Mouse (Mus musculus) olfactory bulb, adult 2 months (tissue): Measurements from ENCODE around the gene BC029722. TPM values are rescaled to one million over a fixed set of nuclear protein-coding genes. Genes with fewer than 3 reads are reported as not detected.
A peak's percentile ranks its signal among the peaks of the same experiment; 100 is the strongest.

ENCODE experiments used
- H3K27ac ChIP-seq: fragments of 200-500 bp; 2 replicates; pipeline ENCODE4 v1.5.1; 2012; ENCODE audit warnings: low read depth, low read length; ENCODE audit not compliant: insufficient read depth
- H3K4me1 ChIP-seq: fragments of 200-500 bp; 2 replicates; pipeline ENCODE4 v1.6.1; 2012; ENCODE audit warnings: low read length; ENCODE audit not compliant: control insufficient read depth, insufficient read depth
- H3K4me3 ChIP-seq: fragments of 200-500 bp; 2 replicates; pipeline ENCODE4 v1.5.1; 2012; ENCODE audit warnings: mild to moderate bottlenecking, low read depth, low read length, moderate library complexity; ENCODE audit not compliant: insufficient read depth
- CTCF ChIP-seq: fragments of 200-500 bp; IDR thresholded peaks from 2 replicates; pipeline ENCODE4 v1.5.1; 2012; ENCODE audit warnings: low read depth, mild to moderate bottlenecking, low read length, moderate library complexity; ENCODE audit not compliant: insufficient read depth
- POLR2A ChIP-seq: fragments of 200-500 bp; IDR thresholded peaks from 2 replicates; pipeline ENCODE4 v1.6.1; 2012; ENCODE audit warnings: mild to moderate bottlenecking, low read depth, low read length, moderate library complexity; ENCODE audit not compliant: insufficient read depth
- WGBS: fragments of 180-500 bp; shearing (Covaris S2); methylation state at CpG from one replicate; pipeline ENCODE4 v1.1.7; 2018; 5-methylcytosine and 5-hydroxymethylcytosine counted together
- polyA plus RNA-seq: library from polyadenylated mRNA; stranded (reverse); fragments of >200 nt; gene quantifications from 2 replicates; pipeline ENCODE4 v1.2.4, GENCODE M21; 2012; ENCODE audit warnings: low replicate concordance; ENCODE audit not compliant: missing spikeins, insufficient read depth, insufficient read length

BC029722 gene
- not detected in 2 replicates for polyA plus RNA-seq

DNA sequence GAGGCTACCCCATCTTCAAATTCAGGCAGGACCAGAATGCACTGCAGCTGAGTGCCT lies at the start of gene BC029722:
TSS of gene BC029722 (minus strand) at position 35 of the 57 bp plus-strand sequence.
- Histone ChIP-seq H3K4me3 (peak within 1 kb of the TSS; percentile 84), H3K27ac (peak within 1 kb of the TSS; percentile 80), H3K4me1 (peaks cover 27% of the 10 kb centered on the region)
- TF ChIP-seq POLR2A: no peak
- TF ChIP-seq CTCF: no peak

DNA sequence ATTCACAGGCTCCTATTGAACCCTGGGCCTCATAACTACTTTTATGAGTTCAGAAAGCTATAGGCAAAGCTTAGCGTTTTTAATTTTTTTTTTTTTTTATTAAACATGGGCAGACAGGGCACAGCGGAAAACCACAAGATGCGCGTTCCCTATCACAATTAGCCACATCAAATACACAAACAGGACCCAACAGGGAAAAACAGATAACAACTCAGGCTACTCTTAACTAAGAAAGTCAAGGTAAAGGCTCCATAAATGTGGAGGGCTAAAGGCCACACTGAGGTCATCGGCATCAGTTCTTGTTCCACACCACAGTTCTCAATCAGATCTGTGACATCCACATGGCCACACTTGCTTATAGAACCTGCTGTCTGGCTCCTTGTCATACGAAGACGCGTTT lies 49.1 kb upstream of the BC029722 start:
- WGBS: 95% methylated on average over 8 of the region's 8 CpGs
- no peak overlapping the region for H3K4me3 ChIP-seq
- H3K27ac ChIP-seq: no peak overlapping the region
- peaks cover 3% of the 10 kb centered on the region; the same call in 1 of the 2 replicates for H3K4me1 ChIP-seq
- no peak for TF ChIP-seq CTCF
- TF ChIP-seq POLR2A: no peak

DNA sequence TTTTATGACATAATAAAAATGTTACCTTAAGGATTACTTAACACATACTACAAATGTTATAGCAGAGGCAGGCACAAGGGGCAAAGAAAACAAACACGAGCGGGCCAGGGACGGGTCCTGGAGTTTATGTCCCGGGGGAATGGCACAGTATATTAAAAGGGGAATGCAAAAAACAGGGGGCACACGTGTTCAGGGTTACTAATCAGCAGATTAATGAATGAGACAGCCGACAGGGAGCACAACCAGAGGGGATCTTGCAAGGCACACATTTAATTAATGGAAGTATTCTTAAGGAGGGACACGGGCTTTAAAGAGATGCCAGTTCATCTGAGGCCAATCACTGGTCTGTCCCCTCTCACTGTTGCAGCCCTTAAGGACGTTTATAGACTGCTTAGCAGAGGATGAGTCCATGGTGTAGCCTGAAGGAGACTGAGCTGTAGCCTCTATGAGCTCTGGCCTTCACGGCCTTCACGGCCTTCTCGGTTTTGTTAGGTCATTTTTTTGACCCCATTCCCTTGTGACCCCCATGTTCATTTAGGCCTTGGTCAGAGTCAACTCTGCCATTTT lies 44.2 kb upstream of the BC029722 start:
- Histone ChIP-seq H3K4me1 (peaks cover 10% of the 10 kb centered on the region; the same call in 1 of the 2 replicates), H3K27ac (no peak overlapping the region), H3K4me3 (no peak overlapping the region)
- WGBS: 42% methylated on average over 11 of the region's 11 CpGs
- no peak for TF ChIP-seq POLR2A
- TF ChIP-seq CTCF: no peak

DNA sequence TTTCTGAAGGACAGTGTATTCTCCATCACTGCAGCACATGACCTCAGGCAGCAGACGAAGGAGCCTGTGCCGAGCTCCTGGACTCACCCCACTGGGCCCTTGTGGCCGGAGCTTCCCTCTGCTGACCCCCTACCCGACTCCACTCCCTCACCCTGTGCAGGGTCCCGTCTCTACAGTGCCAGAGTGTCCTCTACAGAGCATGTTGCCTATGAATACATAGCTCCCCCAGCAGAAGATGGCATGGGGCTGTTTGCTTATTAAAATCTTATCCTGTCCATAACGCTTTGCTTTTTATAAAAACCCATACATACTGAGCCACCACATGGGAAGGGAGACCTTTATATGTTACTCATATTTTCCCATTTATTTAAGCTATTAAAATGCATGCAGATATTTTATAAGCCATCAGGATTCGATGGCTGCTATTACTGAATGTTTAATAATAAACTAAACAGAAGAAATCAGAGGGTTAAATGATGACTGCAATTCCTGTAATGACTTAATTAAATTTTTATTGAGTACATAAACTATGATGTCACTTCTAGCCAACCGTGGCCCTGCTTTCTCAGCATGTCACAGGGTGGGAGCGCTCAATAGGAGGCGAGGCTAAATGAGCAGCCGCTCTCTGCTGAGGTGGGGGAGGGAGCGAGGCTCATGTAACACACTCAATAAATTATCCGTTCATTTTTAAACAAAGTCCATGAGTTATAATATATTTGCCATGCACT lies 43.5 kb upstream of the BC029722 start:
- WGBS: 51% methylated on average over 13 of the region's 13 CpGs
- Histone ChIP-seq H3K4me3 (no peak overlapping the region), H3K4me1 (peaks cover 10% of the 10 kb centered on the region; the same call in 1 of the 2 replicates), H3K27ac (no peak overlapping the region)
- TF ChIP-seq POLR2A: no peak
- no peak for TF ChIP-seq CTCF

DNA sequence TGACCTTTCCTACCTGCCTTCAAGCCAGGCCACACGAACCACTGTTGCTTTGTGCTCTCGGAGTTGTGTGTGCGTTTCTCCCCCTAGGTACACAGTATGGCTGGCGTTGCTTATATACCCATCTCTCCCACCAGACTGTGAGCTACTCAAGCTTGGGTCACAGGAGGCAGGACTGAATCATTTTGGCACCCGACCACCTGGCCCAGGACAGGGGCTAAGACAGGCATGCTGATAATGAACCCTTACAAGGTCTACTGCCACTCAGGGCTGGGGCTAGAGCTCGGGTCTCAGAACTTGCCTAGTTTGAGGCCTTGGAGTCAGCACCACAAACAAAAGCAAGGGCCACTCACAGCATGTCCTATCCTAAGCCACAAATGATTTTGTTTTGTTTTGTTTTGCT lies 42.4 kb upstream of the BC029722 start:
- 91% methylated on average over 6 of the region's 6 CpGs for WGBS
- Histone ChIP-seq H3K27ac (no peak overlapping the region), H3K4me3 (no peak overlapping the region), H3K4me1 (peaks cover 10% of the 10 kb centered on the region; the same call in 1 of the 2 replicates)
- TF ChIP-seq CTCF: no peak
- TF ChIP-seq POLR2A: no peak

DNA sequence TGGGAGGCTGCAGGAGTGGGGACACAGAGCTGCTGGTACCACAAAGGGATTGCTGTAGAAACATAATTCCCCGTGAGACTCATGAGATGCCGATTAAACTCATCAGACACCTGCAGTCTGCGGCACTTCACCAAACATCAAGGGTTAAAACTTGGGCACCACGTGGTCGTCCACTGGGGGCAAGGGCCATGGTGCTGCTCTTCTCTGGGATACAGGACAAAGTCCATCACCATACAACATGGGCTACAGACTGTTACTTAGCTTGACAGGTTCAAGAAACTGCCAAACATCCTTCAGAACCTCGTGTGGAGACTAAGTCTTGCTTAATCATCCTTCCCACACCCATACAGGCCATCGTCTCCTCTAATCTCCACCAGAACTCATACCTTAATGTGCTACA lies 40.9 kb upstream of the BC029722 start:
- TF ChIP-seq CTCF (no peak), POLR2A (no peak)

DNA sequence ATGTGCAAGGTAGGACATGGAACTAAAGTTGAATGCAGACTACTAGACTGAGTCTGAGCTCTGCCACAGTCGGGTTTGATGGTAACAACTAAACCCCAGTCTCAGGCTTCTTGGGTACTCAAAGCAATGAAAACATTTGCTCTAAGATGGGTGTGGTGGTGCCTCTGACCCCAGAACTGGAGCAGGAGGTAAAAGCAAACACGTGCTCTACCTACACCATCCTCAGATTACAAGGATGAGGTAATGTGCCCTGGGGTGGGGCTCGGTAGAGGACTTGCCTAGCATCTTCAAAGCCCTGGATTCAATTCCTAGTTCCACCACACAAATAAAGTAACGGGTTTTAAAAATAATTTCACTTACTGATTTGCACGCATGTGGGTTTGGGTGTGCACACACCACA lies 33.3 kb upstream of the BC029722 start:
- H3K4me1 ChIP-seq: no peaks in the 10 kb centered on the region
- H3K27ac ChIP-seq: no peak overlapping the region
- WGBS: 92% methylated on average over 5 of the region's 5 CpGs
- no peak overlapping the region for H3K4me3 ChIP-seq
- TF ChIP-seq CTCF (no peak), POLR2A (no peak)

More for the DNA sequence above, 40.9 kb upstream of the BC029722 start:
- WGBS: 79% methylated on average over 7 of the region's 7 CpGs
- Histone ChIP-seq H3K4me1 (peaks cover 10% of the 10 kb centered on the region; the same call in 1 of the 2 replicates), H3K4me3 (no peak overlapping the region), H3K27ac (no peak overlapping the region)

DNA sequence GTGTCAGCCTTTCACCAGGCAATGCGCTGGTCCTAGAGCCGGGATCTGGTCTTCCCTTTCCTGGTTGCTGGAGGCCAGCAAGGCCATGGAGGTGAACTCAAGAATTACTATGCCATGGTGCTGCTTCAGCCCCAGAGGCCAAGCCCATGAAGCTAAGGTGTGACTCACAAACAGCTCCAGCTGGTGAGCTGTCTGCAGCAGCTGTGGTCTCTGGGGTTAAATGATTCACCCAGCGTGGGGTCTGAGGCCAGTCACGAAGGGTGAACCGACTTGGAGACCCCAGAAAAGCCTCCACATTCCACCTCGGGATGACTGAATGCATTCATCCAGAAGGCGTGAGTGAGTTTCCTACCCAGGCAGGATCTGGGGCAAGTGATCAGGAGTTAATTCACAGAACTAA lies 30.9 kb upstream of the BC029722 start:
- H3K27ac ChIP-seq: no peak overlapping the region
- peaks cover 12% of the 10 kb centered on the region; the same call in 1 of the 2 replicates for H3K4me1 ChIP-seq
- TF ChIP-seq CTCF (no peak), POLR2A (no peak)
- no peak overlapping the region for H3K4me3 ChIP-seq
- WGBS: 80% methylated on average over 7 of the region's 7 CpGs

DNA sequence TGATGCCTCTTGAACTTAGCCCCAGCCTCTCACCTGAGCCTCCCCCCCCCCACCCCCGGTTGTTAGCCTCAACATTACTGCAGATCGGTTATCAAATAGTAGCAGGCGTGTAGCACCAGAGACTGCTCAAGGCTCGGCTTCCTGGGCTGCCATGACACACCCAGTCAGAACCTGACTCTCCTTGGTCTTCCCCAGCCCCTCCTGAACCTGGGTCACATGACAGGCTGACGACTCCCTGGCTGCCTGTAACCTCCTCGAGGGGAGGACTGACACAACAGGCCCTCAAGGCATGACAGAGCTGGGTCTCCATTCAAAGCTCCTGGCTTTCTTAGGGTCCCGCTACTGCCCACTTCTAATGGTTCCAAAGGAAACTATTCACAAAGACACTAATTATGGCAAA lies 30.2 kb upstream of the BC029722 start:
- Histone ChIP-seq H3K27ac (no peak overlapping the region), H3K4me3 (no peak overlapping the region), H3K4me1 (peaks cover 12% of the 10 kb centered on the region; the same call in 1 of the 2 replicates)
- WGBS: 67% methylated on average over 7 of the region's 7 CpGs
- TF ChIP-seq POLR2A (no peak), CTCF (no peak)

DNA sequence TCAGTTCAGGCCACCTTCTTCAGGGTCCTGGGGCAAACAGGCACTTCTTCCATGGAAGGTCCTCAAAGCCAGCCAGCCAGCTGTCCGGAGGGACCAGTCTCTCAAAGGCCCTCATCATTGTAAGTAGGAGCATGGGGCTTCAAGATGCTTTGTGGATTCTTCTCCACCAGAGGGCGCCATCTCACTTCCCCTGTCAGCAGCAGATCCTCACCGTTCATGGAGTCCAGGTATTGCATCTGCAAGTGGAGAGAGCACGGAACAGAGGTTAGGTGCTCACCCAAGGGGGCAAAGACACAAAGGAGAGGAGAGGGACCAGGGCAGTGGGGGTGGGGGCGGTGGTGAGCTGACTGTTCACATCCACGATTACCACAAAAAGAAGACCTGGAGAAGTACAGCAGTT lies 29.1 kb upstream of the BC029722 start:
- 25% methylated on average over 6 of the region's 6 CpGs for WGBS
- H3K4me1 ChIP-seq: peaks cover 12% of the 10 kb centered on the region; the same call in 1 of the 2 replicates
- H3K4me3 ChIP-seq: no peak overlapping the region
- TF ChIP-seq POLR2A: no peak
- peak; percentile 54; the same call in 1 of the 2 replicates for TF ChIP-seq CTCF
- H3K27ac ChIP-seq: no peak overlapping the region
